Mouse (Mus musculus): ENCODE measurements around the gene Olfr853. TPM values are rescaled to one million over a fixed set of nuclear protein-coding genes. Genes with fewer than 3 reads are reported as not detected.

Olfr853 gene
- not detected in 2 replicates for polyA plus RNA-seq (2015; fragmentation: Nextera tagmentation; extraction: Ambion mirVana)

DNA sequence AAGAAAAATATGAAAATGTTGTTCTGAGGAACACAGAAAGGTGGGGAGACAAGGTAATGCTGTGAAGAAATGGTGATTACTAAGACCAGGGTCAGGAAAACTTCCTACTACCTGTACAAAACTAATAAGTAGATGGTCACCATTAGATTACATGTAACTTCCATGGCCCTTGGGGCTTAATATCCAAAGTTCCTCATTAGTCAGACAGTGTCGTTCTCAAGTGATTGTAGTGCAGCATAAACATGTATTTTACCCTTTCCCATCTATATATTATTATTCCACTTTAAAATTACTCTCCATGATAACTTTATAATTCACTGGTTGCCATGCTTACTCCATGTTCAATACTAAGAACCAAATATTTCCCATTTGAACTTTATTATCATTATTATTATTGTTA, at the start of gene Olfr853:
TSS of gene Olfr853 (minus strand) at position 101 of the 400 bp plus-strand sequence.
- Histone ChIP-seq H3K4me1 (replicated peaks) (no peaks in the 10 kb centered on the region), H3K9ac (no peak within 1 kb of the TSS), H3K4me2 (replicated peaks) (no peak within 1 kb of the TSS), H3K9me3 (no peaks in the 10 kb centered on the region; the same call in 1 of the 2 replicates), H3K27ac (no peak within 1 kb of the TSS), H3K27me3 (replicated peaks) (no peaks in the 10 kb centered on the region), H3K36me3 (no peaks in the 10 kb centered on the region), H3K4me3 (replicated peaks) (no peak within 1 kb of the TSS)
- ATAC-seq, result no peak
- 75% methylated on average over 1 of the region's 1 CpGs for WGBS

DNA sequence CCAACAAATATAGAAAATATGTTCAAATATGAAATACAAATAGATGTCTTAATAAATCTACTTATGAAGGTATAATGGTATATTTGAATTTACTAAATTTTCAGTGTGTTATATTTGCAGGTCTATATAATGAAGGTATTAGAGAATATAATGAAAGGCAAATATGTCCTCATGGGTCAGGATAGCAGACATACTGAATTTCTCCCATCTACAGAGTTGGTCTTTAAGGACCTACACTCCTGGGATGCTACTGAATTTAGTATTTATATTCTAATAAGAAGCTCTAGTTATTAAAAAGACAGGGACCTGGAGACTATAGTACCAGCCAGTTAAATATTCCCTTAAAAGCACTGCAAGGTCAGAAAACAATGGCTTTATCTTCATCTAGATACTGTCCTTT, 41.4 kb upstream of the Olfr853 start, which contains the start of gene Olfr855:
TSS of gene Olfr855 (plus strand) at position 301 of the 400 bp plus-strand sequence.
- Histone ChIP-seq H3K9ac (no peak within 1 kb of the TSS), H3K36me3 (no peaks in the 10 kb centered on the region), H3K27ac (no peak within 1 kb of the TSS), H3K9me3 (no peaks in the 10 kb centered on the region), H3K27me3 (replicated peaks) (no peaks in the 10 kb centered on the region), H3K4me2 (replicated peaks) (no peak within 1 kb of the TSS), H3K4me1 (replicated peaks) (no peaks in the 10 kb centered on the region), H3K4me3 (replicated peaks) (no peak within 1 kb of the TSS)
- no peak for ATAC-seq

DNA sequence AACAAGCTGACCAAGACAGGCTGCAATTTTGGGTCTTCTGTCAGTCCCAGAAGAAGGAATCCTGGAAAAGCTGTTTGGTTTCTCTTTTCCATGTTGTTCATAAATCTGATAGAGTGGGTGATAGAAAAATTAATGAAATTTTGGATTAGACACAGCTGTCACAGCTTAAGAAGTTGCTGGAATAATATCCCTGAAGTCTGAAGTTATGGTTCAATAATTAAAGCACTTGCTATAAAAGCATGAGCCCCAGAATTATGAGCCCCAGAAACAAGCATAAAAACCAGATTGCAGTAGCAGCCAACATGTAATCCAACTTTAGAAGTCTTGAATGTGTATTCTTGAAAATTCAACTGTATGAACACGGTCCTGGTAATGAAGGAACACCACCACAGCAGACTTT, 26.4 kb upstream of the Olfr853 start, which contains the start of gene Olfr854:
TSS of gene Olfr854 (minus strand) at position 101 of the 400 bp plus-strand sequence.
- Histone ChIP-seq H3K27me3 (replicated peaks) (no peaks in the 10 kb centered on the region), H3K9ac (no peak within 1 kb of the TSS), H3K27ac (no peak within 1 kb of the TSS), H3K4me2 (replicated peaks) (no peak within 1 kb of the TSS), H3K9me3 (no peaks in the 10 kb centered on the region), H3K4me3 (replicated peaks) (no peak within 1 kb of the TSS), H3K4me1 (replicated peaks) (no peaks in the 10 kb centered on the region), H3K36me3 (no peaks in the 10 kb centered on the region)
- 77% methylated on average over 1 of the region's 1 CpGs for WGBS
- no peak for ATAC-seq

- Histone ChIP-seq H3K27ac (no peak within 1 kb of the TSS), H3K27me3 (replicated peaks) (no peaks in the 10 kb centered on the region), H3K4me2 (replicated peaks) (no peak within 1 kb of the TSS), H3K4me3 (replicated peaks) (no peak within 1 kb of the TSS), H3K9ac (no peak within 1 kb of the TSS), H3K36me3 (no peaks in the 10 kb centered on the region), H3K9me3 (no peaks in the 10 kb centered on the region), H3K4me1 (replicated peaks) (no peaks in the 10 kb centered on the region)
- no peak for ATAC-seq
Observed at GRCm38 (mm10) chr9:19492995-19493394, 47.9 kb downstream of the Olfr853 start, which contains the start of gene Olfr851. Gene Olfr851, plus strand, starts transcription at chr9:19493295.

Other genes with a start within 250 kb of the Olfr853 start
- not detected in 2 replicates for gene Olfr844, start 224.7 kb downstream of the Olfr853 start, polyA plus RNA-seq (2015; fragmentation: Nextera tagmentation; extraction: Ambion mirVana)
- not detected in 2 replicates for gene Olfr845, start 204.6 kb downstream of the Olfr853 start, polyA plus RNA-seq (2015; fragmentation: Nextera tagmentation; extraction: Ambion mirVana)
- not detected in 2 replicates for gene Olfr846, start 177.1 kb downstream of the Olfr853 start, polyA plus RNA-seq (2015; fragmentation: Nextera tagmentation; extraction: Ambion mirVana)
- not detected in 2 replicates for gene Olfr847, start 162.4 kb downstream of the Olfr853 start, polyA plus RNA-seq (2015; fragmentation: Nextera tagmentation; extraction: Ambion mirVana)
- gene Olfr849, start 100.8 kb downstream of the Olfr853 start, polyA plus RNA-seq (2015; fragmentation: Nextera tagmentation; extraction: Ambion mirVana), result not detected in 2 replicates
- not detected in 2 replicates for gene Olfr850, start 62.8 kb downstream of the Olfr853 start, polyA plus RNA-seq (2015; fragmentation: Nextera tagmentation; extraction: Ambion mirVana)
- not detected in 2 replicates for gene Olfr851, start 47.8 kb downstream of the Olfr853 start, polyA plus RNA-seq (2015; fragmentation: Nextera tagmentation; extraction: Ambion mirVana)
- gene Olfr854, start 26.3 kb upstream of the Olfr853 start, polyA plus RNA-seq (2015; fragmentation: Nextera tagmentation; extraction: Ambion mirVana), result not detected in 2 replicates
- not detected in 2 replicates for gene Olfr855, start 41.5 kb upstream of the Olfr853 start, polyA plus RNA-seq (2015; fragmentation: Nextera tagmentation; extraction: Ambion mirVana)
- gene Zfp317, start 81.0 kb upstream of the Olfr853 start, polyA plus RNA-seq (2015; fragmentation: Nextera tagmentation; extraction: Ambion mirVana), result 22.4 and 24.0 TPM in 2 replicates
- gene Olfr857, start 168.4 kb upstream of the Olfr853 start, polyA plus RNA-seq (2015; fragmentation: Nextera tagmentation; extraction: Ambion mirVana), result not detected in 2 replicates
- gene Olfr58, start 239.2 kb upstream of the Olfr853 start, polyA plus RNA-seq (2015; fragmentation: Nextera tagmentation; extraction: Ambion mirVana), result not detected in 2 replicates